In the genomic region with DNA sequence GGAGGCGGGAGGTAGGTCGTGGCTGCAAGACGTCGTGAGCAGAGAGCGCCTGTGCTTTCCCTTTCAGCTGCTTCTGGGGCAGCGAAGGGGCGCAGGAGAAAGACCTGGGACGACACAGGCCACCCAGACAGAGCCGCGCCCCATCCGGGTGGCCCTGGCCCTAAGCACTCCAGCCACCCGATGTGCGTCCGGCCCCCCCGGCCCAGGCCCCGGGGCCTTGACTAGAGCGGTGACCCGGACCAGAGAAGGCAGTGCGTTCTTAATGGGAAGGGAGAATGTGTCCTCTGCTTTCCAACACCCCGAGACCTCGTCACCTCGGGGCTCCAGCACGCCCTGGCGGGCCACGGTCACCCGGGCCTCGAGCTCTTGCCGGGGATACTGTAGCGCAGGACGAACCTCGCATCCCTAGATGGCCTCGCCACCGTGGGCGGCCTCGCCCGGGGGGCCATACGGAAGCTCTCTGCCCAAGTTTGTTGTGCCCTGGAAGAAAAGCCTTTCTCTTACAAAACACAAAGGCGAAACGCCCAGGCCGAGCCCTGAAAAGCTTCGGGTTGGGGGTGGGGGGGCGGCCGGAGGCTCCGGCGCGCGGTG, we compare ENCODE assay signal across 8 mouse cellular contexts. TPM values are rescaled to one million over a fixed set of nuclear protein-coding genes. Genes with fewer than 3 reads are reported as not detected.
DNase-seq lines count a peak whose midpoint lies in the region; ATAC-seq and TF ChIP-seq lines count a peak whose summit lies in the region.

No protein-coding gene starts in this region.

- intact Hi-C loops in heart, postnatal 25 days (cut with DNase I): loop anchor here (5.0 kb wide), 2 partner anchors 148 to 182 kb away; no protein-coding TSS in a partner anchor
- intact Hi-C loops in gastrocnemius, adult 2 months (cut with DNase I): loop anchor here (10.0 kb wide), 1 partner anchor 170 kb away; no protein-coding TSS in a partner anchor

- peak overlapping the region; percentile 52 for H3K4me2 ChIP-seq in intestine, embryonic 16.5 days (ENCODE audit: low read depth, low read length)
- peak overlapping the region; percentile 93 for H3K4me2 ChIP-seq in stomach, embryonic 16.5 days (ENCODE audit: low read depth, low read length)

- WGBS in intestine, embryonic 16.5 days: under 1% methylated on average over 47 of the region's 47 CpGs
- under 1% methylated on average over 47 of the region's 47 CpGs for WGBS in stomach, embryonic 16.5 days

- peaks cover 53% of the 10 kb centered on the region for H3K27me3 ChIP-seq in intestine, embryonic 16.5 days (replicated peaks; ENCODE audit: control insufficient read depth, insufficient read depth, low read length)
- peaks cover 53% of the 10 kb centered on the region for H3K27me3 ChIP-seq in stomach, embryonic 16.5 days (ENCODE audit: control insufficient read depth, insufficient read depth, low read length)

- ATAC-seq in intestine, embryonic 16.5 days: peak; percentile 29
- ATAC-seq in stomach, embryonic 16.5 days (ENCODE audit: insufficient read depth, low FRiP score): peak; percentile 45; the same call in 1 of the 2 replicates

- TF ChIP-seq CTCF in gastrocnemius, adult 2 months (IDR thresholded peaks at IDR 0.05): no peak

- peak overlapping the region; percentile 79 for H3K4me3 ChIP-seq in gastrocnemius, adult 2 months
- H3K4me3 ChIP-seq in intestine, embryonic 16.5 days (ENCODE audit: low read length): peak overlapping the region; percentile 50
- H3K4me3 ChIP-seq in stomach, embryonic 16.5 days (replicated peaks; ENCODE audit: low read length): peak overlapping the region; percentile 50

- H3K36me3 ChIP-seq in intestine, embryonic 16.5 days (ENCODE audit: control insufficient read depth, insufficient read depth, low read length): no peaks in the 10 kb centered on the region
- no peaks in the 10 kb centered on the region for H3K36me3 ChIP-seq in stomach, embryonic 16.5 days (ENCODE audit: control insufficient read depth, insufficient read depth, low read length)

- H3K9ac ChIP-seq in intestine, embryonic 16.5 days (ENCODE audit: low read depth, low read length): peak overlapping the region; percentile 60
- peak overlapping the region; percentile 63 for H3K9ac ChIP-seq in stomach, embryonic 16.5 days (ENCODE audit: low read length)

- no peaks in the 10 kb centered on the region for H3K9me3 ChIP-seq in intestine, embryonic 16.5 days (ENCODE audit: control insufficient read depth, low read length)
- H3K9me3 ChIP-seq in stomach, embryonic 16.5 days (replicated peaks; ENCODE audit: control insufficient read depth, low read length): no peaks in the 10 kb centered on the region

- H3K27ac ChIP-seq in gastrocnemius, adult 2 months: peak overlapping the region; percentile 82
- H3K27ac ChIP-seq in intestine, embryonic 16.5 days (ENCODE audit: low read length): no peak overlapping the region
- no peak overlapping the region for H3K27ac ChIP-seq in stomach, embryonic 16.5 days (ENCODE audit: low read length)

- peak; percentile 43 to 57 for DNase-seq in heart, adult 18-20 months
- DNase-seq in heart, postnatal 25 days (ENCODE audit: low spot score): no peak
- DNase-seq in adrenal gland, postnatal 14 days: peak; percentile 47
- DNase-seq in gastrocnemius, adult 2 months: peak; percentile 57
- peak; percentile 26 for DNase-seq in lung, postnatal 36 days
- DNase-seq in right cerebral cortex, postnatal 14 days: no peak

- H3K4me1 ChIP-seq in intestine, embryonic 16.5 days (ENCODE audit: control insufficient read depth, insufficient read depth, low read length): peaks cover 26% of the 10 kb centered on the region
- peaks cover 23% of the 10 kb centered on the region for H3K4me1 ChIP-seq in stomach, embryonic 16.5 days (ENCODE audit: control insufficient read depth, insufficient read depth, low read length)

RNA-seq across cellular contexts. Expression of a gene that starts 1.8 kb away (rescaled TPM):
- 10 to 100 TPM; 32.6 to 36.1 TPM for total RNA-seq in heart, adult 18-20 months (2021)
- total RNA-seq in heart, postnatal 25 days (2021): 10 to 100 TPM; 30.5 to 31.5 TPM
- 68.8 and 93.7 TPM in 2 replicates for total RNA-seq in adrenal gland, postnatal 14 days (2021)
- total RNA-seq in gastrocnemius, adult 2 months (2021): 10 to 100 TPM; 50.2 to 51.4 TPM
- 49.0 and 55.4 TPM in 2 replicates for polyA plus RNA-seq in intestine, embryonic 16.5 days (2015; fragmentation: Nextera tagmentation; extraction: Ambion mirVana)
- 46.5 and 50.1 TPM in 2 replicates for polyA plus RNA-seq in stomach, embryonic 16.5 days (2015; fragmentation: Nextera tagmentation; extraction: Ambion mirVana)

RNA-seq across cellular contexts. Expression of a gene that starts 55.2 kb away (rescaled TPM):
- total RNA-seq in heart, adult 18-20 months (2021): 10 to 100 TPM; 76.4 to 90.5 TPM
- 10 to 100 TPM; 67.7 to 88.3 TPM for total RNA-seq in heart, postnatal 25 days (2021)
- 65.3 and 70.7 TPM in 2 replicates for total RNA-seq in adrenal gland, postnatal 14 days (2021)
- 100 to 1,000 TPM in 1 of 2 experiments, 10 to 100 TPM in 1; 97.4 to 101 TPM for total RNA-seq in gastrocnemius, adult 2 months (2021)
- polyA plus RNA-seq in intestine, embryonic 16.5 days (2015; fragmentation: Nextera tagmentation; extraction: Ambion mirVana): 90.6 and 94.4 TPM in 2 replicates
- 89.6 and 106 TPM in 2 replicates for polyA plus RNA-seq in stomach, embryonic 16.5 days (2015; fragmentation: Nextera tagmentation; extraction: Ambion mirVana)

Comparison
In these comparisons a context has a peak if more than half of its experiments do, and no peak if none do; other contexts are left out.
1. DNase-seq: peak in heart, adult 18-20 months (2 of 2), adrenal gland, postnatal 14 days (single experiment), gastrocnemius, adult 2 months (single experiment) and lung, postnatal 36 days (single experiment); none in heart, postnatal 25 days (single experiment) and right cerebral cortex, postnatal 14 days (single experiment).
2. Peak in every context shown above with its lines, with median percentiles within 50 percentile points of each other: H3K4me3 ChIP-seq.